Mouse (Mus musculus): ENCODE measurements around the gene Tra2a.

- TF ChIP-seq CTCF (IDR thresholded peaks at IDR 0.05; ENCODE audit: low read depth) (no peak), EP300 (optimal IDR thresholded peaks at IDR 0.05) (no peak)
These were observed 43.8 kb downstream of the Tra2a start for GRCm38 (mm10) chr6:49219920-49220604.

Measured in stomach, postnatal 0 days (tissue).